ENCODE assay signal across 32 mouse cellular contexts in the genomic region with DNA sequence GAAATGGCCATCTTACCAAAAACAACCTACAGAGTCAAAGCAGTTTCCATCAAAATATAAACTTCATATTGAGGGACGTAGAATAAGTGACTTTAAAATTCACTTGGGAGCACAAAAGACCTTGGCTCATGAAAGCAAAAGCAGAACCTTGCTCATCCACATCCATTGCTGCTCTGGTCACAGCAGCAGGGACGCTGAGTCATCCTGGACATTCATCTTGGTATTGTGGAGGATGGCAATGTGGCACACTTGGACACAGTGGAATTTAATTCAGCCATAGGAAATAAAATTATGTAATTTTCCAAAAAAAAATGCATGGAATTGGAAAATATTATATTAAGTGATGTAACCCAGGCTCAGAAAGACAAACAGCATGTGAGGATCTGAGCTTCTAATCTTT.
DNase-seq lines count a peak whose midpoint lies in the region; ATAC-seq lines count a peak whose summit lies in the region.
"Had no signal": no experiment of that assay in that cellular context is flagged by ENCODE, and none has a peak within 500 bp of the region (broad histone marks: within the 10 kb centered on the region; RNA-seq: fewer than 3 reads in every experiment).

No protein-coding gene starts in this region.

- WGBS in limb, embryonic 10.5 days, result 88% methylated on average over 2 of the region's 2 CpGs

- H3K4me1 ChIP-seq in limb, embryonic 10.5 days, result no peaks in the 10 kb centered on the region
- H3K4me1 ChIP-seq: embryonic facial prominence, embryonic 10.5 days; embryonic facial prominence, embryonic 15.5 days; forebrain, embryonic 12.5 days; hindbrain, embryonic 10.5 days; hindbrain, embryonic 15.5 days; kidney, embryonic 15.5 days; limb, embryonic 15.5 days; liver, embryonic 13.5 days; midbrain, embryonic 13.5 days; neural tube, embryonic 13.5 days; stomach, embryonic 15.5 days had no signal

- 0 out of 2 replicates have a peak, but pooled peaks have one; percentile 38 for ATAC-seq in frontal cortex, adult (ENCODE audit: low TSS enrichment)
- ATAC-seq: inflammation-experienced regulatory T-cells, adult 6 months; lung, postnatal 0 days; midbrain, embryonic 13.5 days; Patski had no signal

- DNase-seq in frontal cortex, postnatal 14 days (ENCODE audit: low spot score in 2 of 2), result no peak
- peak; percentile 10 for DNase-seq in Muller cell, postnatal 12 days (ENCODE audit: inconsistent ontology term)
- DNase-seq in adrenal gland, postnatal 25 days, result peak; percentile 20
- DNase-seq in layer of hippocampus, adult 9-10 months (ENCODE audit: low spot score), result no peak
- no peak for DNase-seq in kidney, postnatal 4 days
- no peak for DNase-seq in limb, embryonic 10.5 days (ENCODE audit: low spot score)
- DNase-seq: cerebellum, adult 8-10 months; cerebellum, postnatal 25 days; heart, postnatal 14 days; kidney, adult 18-20 months; layer of hippocampus, postnatal 36 days; left cerebral cortex, postnatal 4 days; liver, embryonic 13.5 days; lung, adult 18-20 months; lung, postnatal 4 days; retina, postnatal 1 day; right cerebral cortex, postnatal 25 days; thymus, postnatal 14 days had no signal

- H3K4me3 ChIP-seq in limb, embryonic 10.5 days, result no peak overlapping the region
- H3K4me3 ChIP-seq: embryonic facial prominence, embryonic 10.5 days; embryonic facial prominence, embryonic 15.5 days; forebrain, embryonic 12.5 days; hindbrain, embryonic 10.5 days; hindbrain, embryonic 15.5 days; kidney, embryonic 15.5 days; limb, embryonic 15.5 days; liver, embryonic 13.5 days; midbrain, embryonic 13.5 days; neural tube, embryonic 13.5 days; stomach, embryonic 15.5 days had no signal

- H3K27ac ChIP-seq in limb, embryonic 10.5 days, result no peak overlapping the region
- H3K27ac ChIP-seq: embryonic facial prominence, embryonic 10.5 days; embryonic facial prominence, embryonic 15.5 days; forebrain, embryonic 12.5 days; hindbrain, embryonic 10.5 days; hindbrain, embryonic 15.5 days; kidney, embryonic 15.5 days; limb, embryonic 15.5 days; liver, embryonic 13.5 days; midbrain, embryonic 13.5 days; neural tube, embryonic 13.5 days; stomach, embryonic 15.5 days had no signal

- no peaks in the 10 kb centered on the region for H3K9me3 ChIP-seq in limb, embryonic 10.5 days (replicated peaks)
- H3K9me3 ChIP-seq: embryonic facial prominence, embryonic 10.5 days; embryonic facial prominence, embryonic 15.5 days; forebrain, embryonic 12.5 days; hindbrain, embryonic 10.5 days; hindbrain, embryonic 15.5 days; kidney, embryonic 15.5 days; limb, embryonic 15.5 days; liver, embryonic 13.5 days; midbrain, embryonic 13.5 days; neural tube, embryonic 13.5 days; stomach, embryonic 15.5 days had no signal

- H3K27me3 ChIP-seq in limb, embryonic 10.5 days (ENCODE audit: low read depth, poor library complexity, severe bottlenecking), result no peaks in the 10 kb centered on the region
- H3K27me3 ChIP-seq: embryonic facial prominence, embryonic 15.5 days; forebrain, embryonic 12.5 days; hindbrain, embryonic 15.5 days; kidney, embryonic 15.5 days; limb, embryonic 15.5 days; liver, embryonic 13.5 days; midbrain, embryonic 13.5 days; neural tube, embryonic 13.5 days; Patski; stomach, embryonic 15.5 days had no signal

- no peaks in the 10 kb centered on the region for H3K36me3 ChIP-seq in limb, embryonic 10.5 days
- H3K36me3 ChIP-seq: embryonic facial prominence, embryonic 10.5 days; embryonic facial prominence, embryonic 15.5 days; forebrain, embryonic 12.5 days; hindbrain, embryonic 10.5 days; hindbrain, embryonic 15.5 days; kidney, embryonic 15.5 days; limb, embryonic 15.5 days; liver, embryonic 13.5 days; midbrain, embryonic 13.5 days; neural tube, embryonic 13.5 days; stomach, embryonic 15.5 days had no signal

Comparison
In these comparisons a context has a peak if more than half of its experiments do, and no peak if none do; other contexts are left out.
1. DNase-seq: peak in Muller cell, postnatal 12 days (single experiment) and adrenal gland, postnatal 25 days (single experiment); none in frontal cortex, postnatal 14 days (0 of 2), layer of hippocampus, adult 9-10 months (single experiment), kidney, postnatal 4 days (0 of 2) and limb, embryonic 10.5 days (single experiment).